ENCODE assay signal across 9 mouse cellular contexts in genomic region chr8:125218669-125219068, GRCm38 (mm10).
DNase-seq lines count a peak whose midpoint lies in the region; ATAC-seq lines count a peak whose summit lies in the region.
"Had no signal": no experiment of that assay in that cellular context is flagged by ENCODE, and none has a peak within 500 bp of the region (broad histone marks: within the 10 kb centered on the region; RNA-seq: fewer than 3 reads in every experiment).

No protein-coding gene starts in this region.

- peak; percentile 72 for DNase-seq in NIH3T3 (ENCODE audit: low read depth)
- peak; percentile 41 for DNase-seq in embryo, embryonic 9.5 days (ENCODE audit: extremely low spot score)
- DNase-seq in mesoderm, embryonic 11.5 days (ENCODE audit: low read depth, low spot score) = peak; percentile 54
- no peak for DNase-seq in kidney, adult 18-20 months
- no peak for DNase-seq in thymus, postnatal 4 days
- no peak for DNase-seq in urinary bladder, postnatal 25 days (ENCODE audit: low spot score)
- DNase-seq: thymus, adult 2 months had no signal

- H3K9me3 ChIP-seq in hindbrain, embryonic 12.5 days (replicated peaks) = no peaks in the 10 kb centered on the region

- WGBS in hindbrain, embryonic 12.5 days = 17% methylated on average over 4 of the region's 4 CpGs

- peak overlapping the region; percentile 28; the same call in 1 of the 2 replicates for H3K4me2 ChIP-seq in hindbrain, embryonic 12.5 days (replicated peaks)

- H3K9ac ChIP-seq in hindbrain, embryonic 12.5 days = peak overlapping the region; percentile 41; the same call in 1 of the 2 replicates

- H3K4me1 ChIP-seq in hindbrain, embryonic 12.5 days = peaks cover 32% of the 10 kb centered on the region

- H3K27ac ChIP-seq in hindbrain, embryonic 12.5 days = peak overlapping the region; percentile 73

- no peaks in the 10 kb centered on the region for H3K36me3 ChIP-seq in hindbrain, embryonic 12.5 days

- no peak overlapping the region for H3K4me3 ChIP-seq in hindbrain, embryonic 12.5 days

- no peaks in the 10 kb centered on the region; the same call in 1 of the 2 replicates for H3K27me3 ChIP-seq in hindbrain, embryonic 12.5 days

- ATAC-seq in hindbrain, embryonic 12.5 days (ENCODE audit: low FRiP score) = no peak
- no peak for ATAC-seq in granulocyte monocyte progenitor cell, adult 5-6 weeks (replicated peaks; ENCODE audit: poor library complexity, severe bottlenecking)

Comparison
In these comparisons a context has a peak if more than half of its experiments do, and no peak if none do; other contexts are left out.
1. DNase-seq: peak in NIH3T3 (single experiment), embryo, embryonic 9.5 days (single experiment) and mesoderm, embryonic 11.5 days (single experiment); none in kidney, adult 18-20 months (single experiment), thymus, postnatal 4 days (single experiment) and urinary bladder, postnatal 25 days (single experiment).